Mouse (Mus musculus): Measurements from ENCODE around the gene Dap.

GRCm38 (mm10) chr15:31309526-31309925, 85.4 kb downstream of the Dap start:
- TF ChIP-seq CTCF (IDR thresholded peaks at IDR 0.05; ENCODE audit: borderline replicate concordance, insufficient read depth, low read length) (no peak), POLR2A (IDR thresholded peaks at IDR 0.05; ENCODE audit: low read depth, low read length) (no peak)

Measured in embryonic fibroblast, embryonic 13.5 days (primary cell).